Mouse (Mus musculus) brain, embryonic 14.5 days (tissue): ENCODE measurements at regions not wholly inside any gene's neighbourhood (a gene's known extent, or its start where the extent isn't known, plus 50 kb on each side); places are given as distances from the start of the nearest gene placed in this dataset.
"Not testable (repeated sequence)": the region's sequence is repeated elsewhere in the genome, so short reads cannot be mapped to it uniquely, and the experiment has no call there.

Experiments used
- DNase-seq: peaks from one replicate; pipeline ENCODE4 v3.0.0-alpha.2; 2011; ENCODE audit warnings: low read depth
- CTCF ChIP-seq: fragments of 200-500 bp; IDR thresholded peaks from 2 replicates; pipeline ENCODE4 v1.5.1; 2012; ENCODE audit warnings: inconsistent platforms, mild to moderate bottlenecking, moderate library complexity, borderline replicate concordance; ENCODE audit not compliant: insufficient read depth, insufficient read length; ENCODE audit errors: extremely low read depth
- POLR2A ChIP-seq: fragments of 200-500 bp; IDR thresholded peaks from 2 replicates; pipeline ENCODE4 v1.6.1; 2012; ENCODE audit warnings: mild to moderate bottlenecking, inconsistent platforms, borderline replicate concordance; ENCODE audit not compliant: poor library complexity, insufficient read depth, insufficient read length, severe bottlenecking; ENCODE audit errors: extremely low read depth

- DNase-seq, result no peak
- no peak for TF ChIP-seq POLR2A
- TF ChIP-seq CTCF, result no peak
Observed at GRCm38 (mm10) chr5:132956184-132956583, 413.0 kb upstream of the Auts2 start.

- DNase-seq, result no peak
- TF ChIP-seq CTCF (no peak), POLR2A (no peak)
Observed at GRCm38 (mm10) chr5:132955051-132955450, 411.9 kb upstream of the Auts2 start.

DNA sequence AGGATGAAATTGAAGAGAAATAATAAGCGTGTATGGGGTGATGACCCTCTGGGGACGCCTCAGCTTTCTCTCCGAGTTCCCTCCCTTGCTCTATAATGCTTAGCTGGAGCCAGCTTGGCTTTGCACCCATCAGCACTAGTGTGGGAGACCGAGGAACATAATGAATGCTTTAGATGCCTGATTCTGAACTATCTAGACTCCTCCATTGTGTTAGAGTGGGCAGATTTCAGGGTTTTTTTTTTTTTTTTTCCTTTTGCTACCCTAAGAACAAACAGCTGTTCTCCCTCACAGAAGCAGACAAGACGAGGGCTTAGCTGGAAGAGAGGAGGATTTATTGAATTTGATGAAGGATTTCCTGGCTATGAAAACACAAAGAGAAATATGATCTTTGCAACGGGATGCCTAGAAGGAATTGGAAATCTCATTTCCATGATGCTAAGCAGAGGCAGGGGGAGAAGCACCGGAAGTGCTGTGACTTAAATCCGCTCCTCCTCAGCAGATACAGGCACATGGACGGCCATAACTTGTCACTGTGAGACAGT lies 390.4 kb upstream of the Auts2 start:
- DNase-seq, result no peak
- TF ChIP-seq POLR2A (no peak), CTCF (no peak)

GRCm38 (mm10) chr5:132929955-132930354 lies 386.8 kb upstream of the Auts2 start:
- not testable (repeated sequence) for DNase-seq

- peak; percentile 54 for DNase-seq
- TF ChIP-seq CTCF, result no peak
- TF ChIP-seq POLR2A, result no peak
Observed at GRCm38 (mm10) chr5:132923365-132923764, 380.2 kb upstream of the Auts2 start.

DNA sequence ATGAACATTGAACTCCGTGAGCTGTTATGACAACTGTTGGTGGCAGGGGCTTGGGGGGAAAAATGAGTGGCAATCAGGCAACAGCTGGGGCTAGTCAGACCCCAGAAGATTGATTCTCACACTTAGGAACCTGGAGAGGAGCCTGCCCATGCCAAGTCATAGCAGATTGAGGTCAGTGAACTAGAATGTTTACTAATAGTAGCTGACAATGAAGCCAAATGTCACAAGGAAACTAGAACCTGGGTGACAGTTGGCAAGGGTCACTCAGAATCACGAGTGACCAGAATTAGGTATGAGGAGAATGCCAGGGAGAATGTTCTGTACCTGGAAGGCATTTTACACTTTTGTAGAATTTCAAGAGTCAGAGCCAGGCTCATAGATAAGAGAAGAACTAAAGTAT lies 365.9 kb upstream of the Auts2 start:
- peak; percentile 16 for DNase-seq

DNA sequence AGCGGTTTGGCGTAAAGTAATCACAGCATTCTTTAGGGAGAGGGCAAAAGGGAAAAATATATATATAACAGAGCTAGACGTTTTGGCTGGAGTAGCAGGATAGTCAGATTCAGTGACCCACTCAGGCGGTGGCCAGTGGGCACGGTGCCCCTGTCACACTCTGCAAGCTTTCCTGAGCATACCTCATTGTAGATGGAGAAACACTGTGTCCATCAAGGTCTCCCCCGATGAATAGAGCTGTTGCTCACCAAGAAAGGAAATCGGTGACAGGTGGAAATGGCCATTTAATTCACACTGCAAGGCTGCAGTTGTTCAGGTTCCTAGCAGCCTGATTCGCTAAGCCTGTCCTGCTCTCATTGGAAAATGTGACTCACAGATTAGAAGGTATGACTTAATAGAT lies 365.1 kb upstream of the Auts2 start:
- DNase-seq, result peak; percentile 56
- TF ChIP-seq POLR2A (no peak), CTCF (no peak)

More for the DNA sequence above, 365.9 kb upstream of the Auts2 start:
- TF ChIP-seq CTCF, result no peak
- no peak for TF ChIP-seq POLR2A

DNA sequence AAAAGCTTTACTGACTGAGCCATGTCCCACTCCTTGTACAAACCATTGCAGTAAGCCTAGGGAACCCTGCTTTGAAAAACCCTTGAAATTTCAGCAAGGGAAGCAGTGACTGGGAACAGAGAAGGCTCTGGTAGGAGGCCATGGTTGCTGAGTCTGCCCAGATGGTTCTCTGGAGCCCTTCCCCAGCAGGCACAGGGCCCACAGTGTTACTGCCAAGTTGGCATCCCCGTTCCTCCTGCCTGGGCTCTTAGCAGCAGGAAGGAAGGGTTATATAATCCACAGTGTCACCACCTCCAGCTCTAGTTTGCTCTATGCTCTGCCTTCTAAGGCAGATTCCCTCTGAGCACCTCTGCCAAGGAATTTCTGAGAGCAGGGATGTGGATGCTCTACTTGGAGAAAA lies 349.4 kb upstream of the Auts2 start:
- DNase-seq, result peak; percentile 80
- TF ChIP-seq CTCF, result no peak
- no peak for TF ChIP-seq POLR2A

DNA sequence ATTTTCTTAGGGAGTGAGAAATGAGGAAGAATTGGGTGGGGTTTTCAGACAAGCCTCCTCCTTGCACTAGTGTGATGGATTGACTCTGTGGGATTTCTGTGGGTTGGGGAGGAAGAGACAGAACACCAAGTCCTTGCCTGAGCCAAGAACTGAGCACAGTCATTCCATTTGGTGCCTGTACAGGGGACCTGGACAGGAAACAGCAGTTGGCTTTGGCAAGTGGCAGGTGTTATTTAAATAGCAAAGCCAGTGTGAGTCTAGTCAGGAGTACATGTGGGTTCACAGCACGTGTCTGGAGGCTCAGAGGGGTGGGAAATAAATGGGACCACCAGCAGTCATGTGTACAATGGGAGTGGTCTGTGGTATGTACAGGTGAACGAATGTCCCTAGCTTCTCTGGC lies 341.0 kb upstream of the Auts2 start:
- no peak for DNase-seq
- TF ChIP-seq POLR2A, result no peak
- TF ChIP-seq CTCF, result no peak

GRCm38 (mm10) chr5:132882291-132882690 lies 339.1 kb upstream of the Auts2 start:
- no peak for DNase-seq
- no peak for TF ChIP-seq CTCF
- no peak for TF ChIP-seq POLR2A

DNA sequence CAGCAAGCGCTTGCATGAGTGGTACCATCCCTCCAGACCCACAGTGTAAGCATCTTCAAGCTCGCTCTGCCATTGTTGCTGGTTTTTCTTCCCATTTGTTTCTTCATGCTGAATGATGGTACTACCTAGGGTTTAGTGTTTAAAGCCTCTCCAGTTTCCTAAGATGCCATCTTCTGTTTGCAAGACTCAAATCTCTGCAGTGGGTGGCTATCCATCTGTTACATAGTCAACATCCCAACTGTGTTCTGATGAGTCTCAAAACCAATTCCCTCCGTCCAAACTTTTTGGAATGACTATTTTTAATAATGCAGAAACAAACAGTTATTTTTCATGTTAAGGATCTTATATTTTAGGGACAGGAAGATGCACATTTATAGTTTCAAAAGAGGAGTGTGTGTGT lies 338.0 kb upstream of the Auts2 start:
- TF ChIP-seq POLR2A (no peak), CTCF (no peak)
- DNase-seq, result no peak

DNA sequence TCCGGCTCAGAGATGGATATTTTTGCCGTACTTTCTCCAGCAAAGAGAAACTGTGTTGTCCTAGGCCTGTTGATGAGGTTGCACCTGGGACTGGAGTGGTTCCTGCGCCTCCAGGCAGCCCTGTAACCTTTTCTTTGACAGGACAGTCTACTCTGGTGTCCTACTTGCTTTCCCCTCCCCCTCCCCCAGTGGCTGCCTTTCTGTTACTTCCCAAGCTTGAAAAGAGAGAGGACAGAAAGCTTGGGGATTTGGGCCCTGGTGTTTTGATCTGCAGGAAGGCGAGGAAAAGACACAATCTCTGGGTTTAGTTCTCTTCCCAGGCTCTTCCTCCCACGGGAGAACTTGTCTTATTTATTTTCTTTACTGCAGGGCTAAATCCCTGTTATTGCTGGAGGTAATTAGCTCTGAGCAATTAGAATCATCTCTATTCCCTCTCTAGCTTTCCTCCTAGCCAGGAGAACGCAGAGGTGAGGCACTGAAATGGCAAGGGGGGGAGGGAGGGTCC lies 333.2 kb upstream of the Auts2 start:
- TF ChIP-seq POLR2A, result no peak
- TF ChIP-seq CTCF, result no peak
- DNase-seq, result peak; percentile 57
